Comparison of ENCODE assay signal across 7 mouse cellular contexts in the genomic region with DNA sequence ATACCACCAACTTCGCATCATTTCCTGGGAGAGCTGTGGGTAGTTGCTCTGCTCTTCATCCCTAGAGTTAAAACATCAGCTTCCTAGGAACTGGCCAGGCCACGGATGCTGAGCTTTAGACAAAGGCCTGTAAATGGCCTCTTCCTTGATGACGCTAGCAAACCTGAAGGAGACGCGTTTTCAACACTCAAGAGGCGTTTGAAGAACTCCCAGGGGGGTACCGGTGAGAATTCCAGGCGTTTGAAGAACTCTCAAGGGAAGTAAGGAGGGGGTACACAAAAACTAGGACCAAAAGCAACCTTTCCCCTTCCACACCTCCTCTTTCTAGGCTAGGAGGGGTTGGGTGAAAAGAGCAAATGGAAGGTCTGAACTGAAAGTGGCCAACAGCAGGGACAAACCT. TPM values are rescaled to one million over a fixed set of nuclear protein-coding genes. Genes with fewer than 3 reads are reported as not detected.
DNase-seq lines count a peak whose midpoint lies in the region; ATAC-seq lines count a peak whose summit lies in the region.

No protein-coding gene starts in this region.

- H3K9ac ChIP-seq in forebrain, embryonic 13.5 days = peak overlapping the region; percentile 70
- H3K9ac ChIP-seq in limb, embryonic 13.5 days = peak overlapping the region; percentile 72; the same call in 1 of the 2 replicates
- H3K9ac ChIP-seq in stomach, embryonic 16.5 days (ENCODE audit: low read length) = peak overlapping the region; percentile 82; the same call in 1 of the 2 replicates

- 2% methylated on average over 8 of the region's 8 CpGs for WGBS in forebrain, embryonic 13.5 days
- WGBS in limb, embryonic 13.5 days = 3% methylated on average over 8 of the region's 8 CpGs
- WGBS in stomach, embryonic 16.5 days = 5% methylated on average over 8 of the region's 8 CpGs

- no peaks in the 10 kb centered on the region for H3K9me3 ChIP-seq in megakaryocyte, embryonic 14.5 days
- no peaks in the 10 kb centered on the region for H3K9me3 ChIP-seq in forebrain, embryonic 13.5 days (replicated peaks)
- H3K9me3 ChIP-seq in limb, embryonic 13.5 days = no peaks in the 10 kb centered on the region
- no peaks in the 10 kb centered on the region for H3K9me3 ChIP-seq in stomach, embryonic 16.5 days (replicated peaks; ENCODE audit: control insufficient read depth, low read length)

- no peak overlapping the region for H3K27ac ChIP-seq in forebrain, embryonic 13.5 days
- H3K27ac ChIP-seq in limb, embryonic 13.5 days = no peak overlapping the region; the same call in 1 of the 2 replicates
- H3K27ac ChIP-seq in stomach, embryonic 16.5 days (ENCODE audit: low read length) = peak overlapping the region; percentile 25; the same call in 1 of the 2 replicates

- H3K4me1 ChIP-seq in megakaryocyte, embryonic 14.5 days = peaks cover 63% of the 10 kb centered on the region
- peaks cover 39% of the 10 kb centered on the region for H3K4me1 ChIP-seq in forebrain, embryonic 13.5 days
- H3K4me1 ChIP-seq in limb, embryonic 13.5 days = peaks cover 42% of the 10 kb centered on the region
- peaks cover 36% of the 10 kb centered on the region for H3K4me1 ChIP-seq in stomach, embryonic 16.5 days (ENCODE audit: control insufficient read depth, insufficient read depth, low read length)

- DNase-seq in testis, postnatal 14 days (ENCODE audit: low spot score) = no peak

- H3K4me3 ChIP-seq in megakaryocyte, embryonic 14.5 days (replicated peaks) = peak overlapping the region; percentile 90
- peak overlapping the region; percentile 57 for H3K4me3 ChIP-seq in forebrain, embryonic 13.5 days
- peak overlapping the region; percentile 64 for H3K4me3 ChIP-seq in limb, embryonic 13.5 days
- peak overlapping the region; percentile 62 for H3K4me3 ChIP-seq in stomach, embryonic 16.5 days (replicated peaks; ENCODE audit: low read length)

- peaks cover 23% of the 10 kb centered on the region for H3K27me3 ChIP-seq in megakaryocyte, embryonic 14.5 days (replicated peaks)
- peaks cover 45% of the 10 kb centered on the region for H3K27me3 ChIP-seq in forebrain, embryonic 13.5 days
- H3K27me3 ChIP-seq in limb, embryonic 13.5 days = peaks cover 4% of the 10 kb centered on the region; the same call in 1 of the 2 replicates
- no peaks in the 10 kb centered on the region for H3K27me3 ChIP-seq in stomach, embryonic 16.5 days (ENCODE audit: control insufficient read depth, insufficient read depth, low read length)

- peak overlapping the region; percentile 73 for H3K4me2 ChIP-seq in forebrain, embryonic 13.5 days
- peak overlapping the region; percentile 76 for H3K4me2 ChIP-seq in limb, embryonic 13.5 days (replicated peaks)
- H3K4me2 ChIP-seq in stomach, embryonic 16.5 days (ENCODE audit: low read depth, low read length) = peak overlapping the region; percentile 81

- ATAC-seq in megakaryocyte, adult 5-6 weeks (ENCODE audit: poor library complexity, severe bottlenecking) = no peak
- no peak for ATAC-seq in forebrain, embryonic 13.5 days
- no peak for ATAC-seq in limb, embryonic 13.5 days (ENCODE audit: low FRiP score, low read depth)
- no peak for ATAC-seq in stomach, embryonic 16.5 days (ENCODE audit: insufficient read depth, low FRiP score)
- no peak for ATAC-seq in monocyte, adult 5-6 weeks (replicated peaks; ENCODE audit: insufficient number of reproducible peaks, low FRiP score, low TSS enrichment, poor library complexity, severe bottlenecking)

- peaks cover 6% of the 10 kb centered on the region for H3K36me3 ChIP-seq in megakaryocyte, embryonic 14.5 days (replicated peaks; ENCODE audit: low read length)
- H3K36me3 ChIP-seq in forebrain, embryonic 13.5 days (ENCODE audit: poor library complexity, severe bottlenecking) = no peaks in the 10 kb centered on the region
- H3K36me3 ChIP-seq in limb, embryonic 13.5 days = no peaks in the 10 kb centered on the region
- H3K36me3 ChIP-seq in stomach, embryonic 16.5 days (ENCODE audit: control insufficient read depth, insufficient read depth, low read length) = no peaks in the 10 kb centered on the region

RNA-seq across cellular contexts. Expression of gene Rbp1, which starts 1.5 kb away (rescaled TPM):
- polyA plus RNA-seq in megakaryocyte, embryonic 14.5 days (2012; ENCODE audit: insufficient read depth, low replicate concordance) = 10.7 and 13.8 TPM in 2 replicates
- total RNA-seq in megakaryocyte, adult 5-6 weeks (2015) = not detected in 2 replicates
- total RNA-seq in megakaryocyte, adult 5-6 weeks (2017) = not detected in 2 replicates
- 54.9 and 72.9 TPM in 2 replicates for polyA plus RNA-seq in forebrain, embryonic 13.5 days (2015; fragmentation: Nextera tagmentation; extraction: Ambion mirVana)
- polyA plus RNA-seq in limb, embryonic 13.5 days (2015; fragmentation: Nextera tagmentation; extraction: Ambion mirVana) = 48.7 and 55.7 TPM in 2 replicates
- 81.3 and 82.8 TPM in 2 replicates for polyA plus RNA-seq in stomach, embryonic 16.5 days (2015; fragmentation: Nextera tagmentation; extraction: Ambion mirVana)
- not detected in 3 replicates for total RNA-seq in monocyte, adult 5-6 weeks (2017)
